Comparison of ENCODE assay signal across 18 mouse cellular contexts in the genomic region with DNA sequence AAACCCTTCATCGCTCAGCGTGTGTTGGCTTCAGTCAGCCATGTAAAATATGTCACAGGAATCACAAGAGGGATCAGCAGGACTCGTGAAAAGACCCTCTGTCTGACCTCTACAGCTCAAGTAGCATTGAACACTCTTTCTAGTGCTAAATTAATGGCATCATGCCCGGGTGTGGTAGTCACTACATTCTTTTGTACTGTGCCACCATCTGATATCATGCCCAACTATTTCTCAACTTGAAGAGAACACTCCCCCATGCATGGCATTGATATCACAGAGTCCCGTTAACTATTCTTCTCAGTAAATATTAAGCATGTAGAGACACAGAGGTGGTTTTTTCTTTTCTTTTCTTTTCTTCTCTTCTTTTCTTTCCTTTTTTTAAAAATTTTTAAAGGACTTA.
A peak's percentile ranks its signal among the peaks of the same experiment; 100 is the strongest.
DNase-seq lines count a peak whose midpoint lies in the region; ATAC-seq and TF ChIP-seq lines count a peak whose summit lies in the region.
"Had no signal": no experiment of that assay in that cellular context is flagged by ENCODE, and none has a peak within 500 bp of the region (broad histone marks: within the 10 kb centered on the region; RNA-seq: fewer than 3 reads in every experiment).

No protein-coding gene starts in this region.

- no peak for DNase-seq in heart, postnatal 4 days
- peak; percentile 29 for DNase-seq in 3134 (ENCODE audit: extremely low read depth, insufficient read length, low spot score)
- DNase-seq in limb, embryonic 10.5 days (ENCODE audit: low spot score): no peak
- no peak for DNase-seq in cerebellum, adult 9-10 months
- no peak for DNase-seq in cerebellum, adult 11 months
- DNase-seq: cerebellum, adult 8-10 months; gastrocnemius, postnatal 10 days; kidney, postnatal 14 days; layer of hippocampus, postnatal 36 days; right cerebral cortex, adult 18-20 months had no signal

- 51% methylated on average over 5 of the region's 5 CpGs for WGBS in heart, embryonic 13.5 days
- WGBS in limb, embryonic 10.5 days: 55% methylated on average over 5 of the region's 5 CpGs

- no peaks in the 10 kb centered on the region for H3K27me3 ChIP-seq in heart, embryonic 13.5 days (replicated peaks)
- H3K27me3 ChIP-seq in C2C12 (ENCODE audit: control insufficient read depth, insufficient read depth, insufficient read length): no peaks in the 10 kb centered on the region
- no peaks in the 10 kb centered on the region for H3K27me3 ChIP-seq in limb, embryonic 10.5 days (ENCODE audit: low read depth, poor library complexity, severe bottlenecking)
- H3K27me3 ChIP-seq: intestine, embryonic 15.5 days; limb, embryonic 13.5 days had no signal

- no peak for ATAC-seq in heart, embryonic 13.5 days (ENCODE audit: extremely low read depth, insufficient number of reproducible peaks, low FRiP score, low TSS enrichment)
- ATAC-seq in activated CD4-positive, CD25-positive, alpha-beta regulatory T cell, adult 4 months: no peak
- ATAC-seq: intestine, embryonic 15.5 days had no signal

- no peak overlapping the region for H3K4me2 ChIP-seq in heart, embryonic 13.5 days
- H3K4me2 ChIP-seq: intestine, embryonic 15.5 days; limb, embryonic 13.5 days; midbrain, embryonic 12.5 days had no signal

- no peak overlapping the region for H3ac ChIP-seq in C2C12 (ENCODE audit: control insufficient read depth, insufficient read length, low read depth)

- peaks cover 11% of the 10 kb centered on the region for H3K4me1 ChIP-seq in heart, embryonic 13.5 days
- H3K4me1 ChIP-seq in limb, embryonic 10.5 days: peaks cover 61% of the 10 kb centered on the region
- H3K4me1 ChIP-seq: intestine, embryonic 15.5 days had no signal

- H3K4me3 ChIP-seq in heart, embryonic 13.5 days: no peak overlapping the region
- H3K4me3 ChIP-seq in C2C12 (ENCODE audit: insufficient read depth, poor library complexity, severe bottlenecking): no peak overlapping the region
- H3K4me3 ChIP-seq in limb, embryonic 10.5 days: no peak overlapping the region
- H3K4me3 ChIP-seq: erythroblast, embryonic 14.5 days; hindbrain, embryonic 10.5 days; intestine, embryonic 15.5 days; limb, embryonic 13.5 days; midbrain, embryonic 12.5 days had no signal

- TF ChIP-seq CTCF in C2C12 (IDR thresholded peaks at IDR 0.05; ENCODE audit: control insufficient read depth, insufficient read depth, insufficient read length): no peak

- no peak overlapping the region for H3K9ac ChIP-seq in heart, embryonic 13.5 days
- H3K9ac ChIP-seq: intestine, embryonic 15.5 days; limb, embryonic 13.5 days; midbrain, embryonic 12.5 days had no signal

- 0 out of 2 replicates have a peak overlapping the region, but pooled peaks have one; percentile 15 for H3K27ac ChIP-seq in heart, embryonic 13.5 days (replicated peaks)
- H3K27ac ChIP-seq in limb, embryonic 10.5 days: peak overlapping the region; percentile 20
- H3K27ac ChIP-seq: hindbrain, embryonic 10.5 days; intestine, embryonic 15.5 days; limb, embryonic 13.5 days had no signal

- H3K79me2 ChIP-seq in C2C12 (ENCODE audit: control insufficient read depth, insufficient read depth): no peaks in the 10 kb centered on the region

- no peaks in the 10 kb centered on the region for H3K36me3 ChIP-seq in heart, embryonic 13.5 days
- no peaks in the 10 kb centered on the region for H3K36me3 ChIP-seq in C2C12 (ENCODE audit: control insufficient read depth, insufficient read depth)
- no peaks in the 10 kb centered on the region for H3K36me3 ChIP-seq in limb, embryonic 10.5 days
- H3K36me3 ChIP-seq: hindbrain, embryonic 10.5 days; intestine, embryonic 15.5 days; limb, embryonic 13.5 days; midbrain, embryonic 12.5 days had no signal

- no peaks in the 10 kb centered on the region for H3K9me3 ChIP-seq in heart, embryonic 13.5 days
- no peaks in the 10 kb centered on the region for H3K9me3 ChIP-seq in limb, embryonic 10.5 days (replicated peaks)
- H3K9me3 ChIP-seq: hindbrain, embryonic 10.5 days; intestine, embryonic 15.5 days; limb, embryonic 13.5 days; midbrain, embryonic 12.5 days had no signal

- H3K79me3 ChIP-seq in C2C12 (ENCODE audit: low read depth): no peaks in the 10 kb centered on the region

TF ChIP-seq in C2C12, 6 proteins besides CTCF, POLR2A, EP300 and RAD21:
- peak; percentile 92 for TF ChIP-seq CEBPB (IDR thresholded peaks at IDR 0.05; ENCODE audit: low read depth)
- TF ChIP-seq USF1 (IDR thresholded peaks at IDR 0.05; ENCODE audit: low read depth): no peak
TF ChIP-seq in C2C12: peak in this region for 1.
